Mouse (Mus musculus): ENCODE data around the gene Ptprm. TPM values are rescaled to one million over a fixed set of nuclear protein-coding genes. Genes with fewer than 3 reads are reported as not detected.

The Ptprm gene
- polyA plus RNA-seq, 1 experiment from 2014 or later, result 19.7 TPM

GRCm38 (mm10) chr17:66710568-66710967 lies 643.7 kb downstream of the Ptprm start:
- H3K9ac ChIP-seq (ENCODE audit: low read depth, low read length), result no peak overlapping the region
- no peak overlapping the region for H3K4me3 ChIP-seq (ENCODE audit: low read depth, low read length)
- WGBS, result 38% methylated on average over 4 of the region's 4 CpGs
- H3K4me1 ChIP-seq (ENCODE audit: control insufficient read depth, insufficient read depth, low read length), result peaks cover 3% of the 10 kb centered on the region; the same call in 1 of the 2 replicates
- H3K36me3 ChIP-seq (ENCODE audit: control insufficient read depth, insufficient read depth, low read length), result no peaks in the 10 kb centered on the region
- no peak overlapping the region for H3K4me2 ChIP-seq (ENCODE audit: low read length)
- H3K9me3 ChIP-seq (replicated peaks; ENCODE audit: control insufficient read depth, low read length, poor library complexity, severe bottlenecking), result no peaks in the 10 kb centered on the region
- 0 out of 2 replicates have a peak overlapping the region, but pooled peaks have one; percentile 2 for H3K27ac ChIP-seq (ENCODE audit: low read length)
- ATAC-seq, result no peak
- H3K27me3 ChIP-seq (ENCODE audit: control insufficient read depth, insufficient read depth, low read depth, low read length), result no peaks in the 10 kb centered on the region

GRCm38 (mm10) chr17:66708748-66709147 lies 645.5 kb downstream of the Ptprm start:
- 95% methylated on average over 4 of the region's 4 CpGs for WGBS
- H3K4me1 ChIP-seq (ENCODE audit: control insufficient read depth, insufficient read depth, low read length), result peaks cover 3% of the 10 kb centered on the region; the same call in 1 of the 2 replicates
- no peak for ATAC-seq

GRCm38 (mm10) chr17:66707684-66708083 lies 646.6 kb downstream of the Ptprm start:
- ATAC-seq, result 0 out of 2 replicates have a peak, but pooled peaks have one; percentile 17
- Histone ChIP-seq H3K9ac (ENCODE audit: low read depth, low read length) (no peak overlapping the region), H3K36me3 (ENCODE audit: control insufficient read depth, insufficient read depth, low read length) (no peaks in the 10 kb centered on the region), H3K4me2 (ENCODE audit: low read length) (no peak overlapping the region), H3K4me3 (ENCODE audit: low read depth, low read length) (no peak overlapping the region), H3K4me1 (ENCODE audit: control insufficient read depth, insufficient read depth, low read length) (peaks cover 3% of the 10 kb centered on the region; the same call in 1 of the 2 replicates), H3K27ac (ENCODE audit: low read length) (no peak overlapping the region), H3K27me3 (ENCODE audit: control insufficient read depth, insufficient read depth, low read depth, low read length) (no peaks in the 10 kb centered on the region), H3K9me3 (replicated peaks; ENCODE audit: control insufficient read depth, low read length, poor library complexity, severe bottlenecking) (no peaks in the 10 kb centered on the region)
- WGBS, result 50% methylated on average over 8 of the region's 8 CpGs

More at GRCm38 (mm10) chr17:66708748-66709147, 645.5 kb downstream of the Ptprm start:
- H3K27me3 ChIP-seq (ENCODE audit: control insufficient read depth, insufficient read depth, low read depth, low read length), result no peaks in the 10 kb centered on the region
- H3K9ac ChIP-seq (ENCODE audit: low read depth, low read length), result no peak overlapping the region
- H3K4me2 ChIP-seq (ENCODE audit: low read length), result no peak overlapping the region
- H3K9me3 ChIP-seq (replicated peaks; ENCODE audit: control insufficient read depth, low read length, poor library complexity, severe bottlenecking), result no peaks in the 10 kb centered on the region
- H3K27ac ChIP-seq (ENCODE audit: low read length), result no peak overlapping the region
- H3K36me3 ChIP-seq (ENCODE audit: control insufficient read depth, insufficient read depth, low read length), result no peaks in the 10 kb centered on the region
- H3K4me3 ChIP-seq (ENCODE audit: low read depth, low read length), result no peak overlapping the region

- Histone ChIP-seq H3K27me3 (ENCODE audit: control insufficient read depth, insufficient read depth, low read depth, low read length) (no peaks in the 10 kb centered on the region), H3K9ac (ENCODE audit: low read depth, low read length) (no peak overlapping the region), H3K9me3 (replicated peaks; ENCODE audit: control insufficient read depth, low read length, poor library complexity, severe bottlenecking) (no peaks in the 10 kb centered on the region), H3K4me1 (ENCODE audit: control insufficient read depth, insufficient read depth, low read length) (peaks cover 3% of the 10 kb centered on the region; the same call in 1 of the 2 replicates), H3K4me2 (ENCODE audit: low read length) (no peak overlapping the region), H3K4me3 (ENCODE audit: low read depth, low read length) (no peak overlapping the region), H3K36me3 (ENCODE audit: control insufficient read depth, insufficient read depth, low read length) (no peaks in the 10 kb centered on the region), H3K27ac (ENCODE audit: low read length) (no peak overlapping the region)
- WGBS, result 68% methylated on average over 11 of the region's 11 CpGs
- peak; percentile 48; the same call in 1 of the 2 replicates for ATAC-seq
These were observed 652.7 kb downstream of the Ptprm start for GRCm38 (mm10) chr17:66701358-66702184.

GRCm38 (mm10) chr17:66699896-66700295 lies 654.4 kb downstream of the Ptprm start:
- Histone ChIP-seq H3K9me3 (replicated peaks; ENCODE audit: control insufficient read depth, low read length, poor library complexity, severe bottlenecking) (no peaks in the 10 kb centered on the region), H3K27me3 (ENCODE audit: control insufficient read depth, insufficient read depth, low read depth, low read length) (no peaks in the 10 kb centered on the region), H3K36me3 (ENCODE audit: control insufficient read depth, insufficient read depth, low read length) (no peaks in the 10 kb centered on the region), H3K4me3 (ENCODE audit: low read depth, low read length) (no peak overlapping the region), H3K4me2 (ENCODE audit: low read length) (no peak overlapping the region), H3K4me1 (ENCODE audit: control insufficient read depth, insufficient read depth, low read length) (peaks cover 3% of the 10 kb centered on the region; the same call in 1 of the 2 replicates), H3K27ac (ENCODE audit: low read length) (no peak overlapping the region), H3K9ac (ENCODE audit: low read depth, low read length) (no peak overlapping the region)
- WGBS, result 84% methylated on average over 5 of the region's 5 CpGs
- no peak for ATAC-seq

GRCm38 (mm10) chr17:66697650-66698049 lies 656.6 kb downstream of the Ptprm start:
- Histone ChIP-seq H3K27me3 (ENCODE audit: control insufficient read depth, insufficient read depth, low read depth, low read length) (no peaks in the 10 kb centered on the region), H3K4me1 (ENCODE audit: control insufficient read depth, insufficient read depth, low read length) (peaks cover 16% of the 10 kb centered on the region), H3K4me3 (ENCODE audit: low read depth, low read length) (no peak overlapping the region), H3K9ac (ENCODE audit: low read depth, low read length) (no peak overlapping the region), H3K9me3 (replicated peaks; ENCODE audit: control insufficient read depth, low read length, poor library complexity, severe bottlenecking) (no peaks in the 10 kb centered on the region), H3K4me2 (ENCODE audit: low read length) (no peak overlapping the region), H3K27ac (ENCODE audit: low read length) (no peak overlapping the region), H3K36me3 (ENCODE audit: control insufficient read depth, insufficient read depth, low read length) (no peaks in the 10 kb centered on the region)
- ATAC-seq, result no peak
- 80% methylated on average over 12 of the region's 12 CpGs for WGBS

- no peaks in the 10 kb centered on the region for H3K36me3 ChIP-seq (ENCODE audit: control insufficient read depth, insufficient read depth, low read length)
These were observed 657.6 kb downstream of the Ptprm start for GRCm38 (mm10) chr17:66696531-66697172.

GRCm38 (mm10) chr17:66694326-66694725 lies 659.9 kb downstream of the Ptprm start:
- H3K27ac ChIP-seq (ENCODE audit: low read length), result no peak overlapping the region; the same call in 1 of the 2 replicates
- H3K36me3 ChIP-seq (ENCODE audit: control insufficient read depth, insufficient read depth, low read length), result no peaks in the 10 kb centered on the region
- no peak for ATAC-seq
- H3K27me3 ChIP-seq (ENCODE audit: control insufficient read depth, insufficient read depth, low read depth, low read length), result no peaks in the 10 kb centered on the region
- peaks cover 16% of the 10 kb centered on the region for H3K4me1 ChIP-seq (ENCODE audit: control insufficient read depth, insufficient read depth, low read length)
- whole genome bisulfite sequencing, result 64% methylated on average over 4 of the region's 4 CpGs
- H3K4me3 ChIP-seq (ENCODE audit: low read depth, low read length), result no peak overlapping the region
- no peak overlapping the region for H3K9ac ChIP-seq (ENCODE audit: low read depth, low read length)
- no peaks in the 10 kb centered on the region for H3K9me3 ChIP-seq (replicated peaks; ENCODE audit: control insufficient read depth, low read length, poor library complexity, severe bottlenecking)
- no peak overlapping the region for H3K4me2 ChIP-seq (ENCODE audit: low read length)

More at GRCm38 (mm10) chr17:66696531-66697172, 657.6 kb downstream of the Ptprm start:
- Histone ChIP-seq H3K9me3 (replicated peaks; ENCODE audit: control insufficient read depth, low read length, poor library complexity, severe bottlenecking) (no peaks in the 10 kb centered on the region), H3K4me1 (ENCODE audit: control insufficient read depth, insufficient read depth, low read length) (peaks cover 16% of the 10 kb centered on the region), H3K9ac (ENCODE audit: low read depth, low read length) (no peak overlapping the region), H3K27ac (ENCODE audit: low read length) (no peak overlapping the region), H3K27me3 (ENCODE audit: control insufficient read depth, insufficient read depth, low read depth, low read length) (no peaks in the 10 kb centered on the region), H3K4me2 (ENCODE audit: low read length) (no peak overlapping the region), H3K4me3 (ENCODE audit: low read depth, low read length) (no peak overlapping the region)
- ATAC-seq, result no peak
- 39% methylated on average over 10 of the region's 10 CpGs for WGBS

All from midbrain, embryonic 16.5 days (tissue).